Mouse (Mus musculus): ENCODE data around the gene Olfml2b.
A peak's percentile ranks its signal among the peaks of the same experiment; 100 is the strongest.

Gene Olfml2b

GRCm38 (mm10) chr1:170646606-170647287 lies 2.4 kb downstream of the Olfml2b start:
- no peak for DNase-seq (ENCODE audit: low read depth, low spot score)

GRCm38 (mm10) chr1:170647381-170647780 lies 3.0 kb downstream of the Olfml2b start:
- DNase-seq (ENCODE audit: low read depth, low spot score) = no peak

GRCm38 (mm10) chr1:170647971-170648514 lies 3.7 kb downstream of the Olfml2b start:
- DNase-seq (ENCODE audit: low read depth, low spot score) = no peak

DNA sequence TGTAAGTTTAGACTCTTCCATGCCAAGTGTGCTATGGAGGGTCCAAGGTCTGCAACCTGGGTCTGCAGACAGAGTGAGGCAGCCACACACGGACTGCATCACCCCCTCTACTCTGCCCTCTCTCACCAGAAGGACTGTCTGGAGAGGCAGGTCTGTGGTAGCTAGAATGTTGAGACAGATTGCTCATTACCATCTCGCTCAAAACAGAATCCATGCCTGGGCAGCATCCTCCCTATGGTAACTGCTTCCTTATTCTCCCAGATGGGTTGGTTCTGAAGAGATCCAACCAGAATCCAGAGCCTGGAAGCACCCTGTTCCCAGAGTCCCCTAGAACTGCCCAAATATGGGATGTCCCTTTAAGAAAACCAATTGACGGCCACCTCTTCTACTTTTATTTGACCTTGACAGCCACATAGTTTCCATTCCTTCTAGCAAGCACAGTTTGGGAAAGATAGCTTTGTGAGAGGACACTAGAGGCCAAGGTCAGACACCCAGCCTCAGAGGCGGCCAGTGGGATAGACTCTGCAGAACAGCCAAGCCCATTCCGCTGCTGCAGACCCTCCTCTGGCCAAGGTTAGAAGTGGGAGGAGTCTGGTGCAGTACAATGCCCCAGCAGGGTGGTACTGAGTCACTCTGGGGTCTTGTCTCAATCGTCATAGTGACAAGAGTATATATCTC lies 6.9 kb downstream of the Olfml2b start:
- DNase-seq (ENCODE audit: low read depth, low spot score) = peak; percentile 75

- DNase-seq (ENCODE audit: low read depth, low spot score) = no peak
Observed at GRCm38 (mm10) chr1:170651989-170652740, 7.8 kb downstream of the Olfml2b start.

DNA sequence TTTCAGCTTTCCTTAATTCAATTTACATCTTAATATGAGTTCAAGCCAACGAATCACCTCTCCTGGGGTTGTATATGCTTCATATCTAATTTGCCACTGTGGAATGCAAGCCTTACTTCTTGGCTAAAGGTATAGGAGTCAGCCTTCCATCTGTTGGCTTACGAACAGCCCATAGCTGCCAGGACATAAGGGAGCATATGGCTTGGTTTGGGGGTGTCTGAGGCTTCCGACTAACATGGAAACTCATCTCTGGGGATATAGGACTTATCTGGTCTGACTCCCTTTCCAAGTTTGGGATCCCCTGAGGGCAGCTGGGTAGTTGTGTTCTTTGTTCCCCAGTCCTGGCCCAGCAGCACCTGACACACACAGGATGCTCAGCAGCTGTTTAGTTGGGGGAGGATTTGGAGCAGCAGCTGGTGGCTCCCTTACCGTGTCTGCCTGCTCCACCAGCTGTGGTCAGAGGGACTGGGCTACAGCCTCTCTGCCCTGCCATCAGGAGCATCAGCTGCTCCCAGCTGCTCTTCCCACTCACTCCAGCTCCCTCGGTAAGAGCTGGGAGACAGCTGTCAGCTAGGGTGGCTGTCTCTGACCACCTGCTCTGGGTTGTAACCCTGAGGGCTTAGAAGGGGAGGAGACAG lies 11.1 kb downstream of the Olfml2b start:
- no peak for DNase-seq (ENCODE audit: low read depth, low spot score)

DNA sequence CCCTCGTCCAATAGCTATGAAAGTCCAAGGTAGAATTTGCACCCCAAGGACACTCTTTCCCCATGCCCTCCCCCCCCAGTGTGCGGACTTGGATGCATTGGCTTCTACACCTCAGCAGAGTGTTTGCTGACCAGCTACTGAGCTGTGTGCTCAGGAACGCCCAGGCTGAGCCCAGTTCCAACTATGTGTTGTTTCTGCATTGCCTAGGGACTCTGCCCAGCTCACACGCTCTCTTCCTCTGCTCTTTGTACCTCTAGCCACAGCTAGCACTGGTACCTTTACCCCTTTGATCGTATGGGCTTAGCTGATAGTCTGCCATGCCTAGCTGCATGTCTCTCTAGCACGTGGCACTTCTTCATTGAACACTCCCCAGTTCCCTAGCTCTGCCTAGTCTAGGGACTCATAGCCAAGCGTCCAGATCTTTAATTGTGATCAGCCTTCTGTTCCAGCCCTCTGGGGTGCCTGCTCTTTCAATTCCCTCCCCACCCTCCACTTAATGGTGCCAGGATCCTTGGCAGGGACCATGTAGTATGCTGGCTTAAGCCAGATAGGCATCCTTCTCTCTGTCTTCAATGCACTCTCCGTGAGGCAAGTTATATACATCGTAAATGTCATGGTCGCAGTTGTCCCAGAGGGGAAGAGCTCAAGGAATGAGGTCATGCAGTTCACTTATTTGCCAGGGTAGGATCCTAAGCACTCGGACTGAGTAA lies 12.3 kb downstream of the Olfml2b start:
- no peak for DNase-seq (ENCODE audit: low read depth, low spot score)

DNA sequence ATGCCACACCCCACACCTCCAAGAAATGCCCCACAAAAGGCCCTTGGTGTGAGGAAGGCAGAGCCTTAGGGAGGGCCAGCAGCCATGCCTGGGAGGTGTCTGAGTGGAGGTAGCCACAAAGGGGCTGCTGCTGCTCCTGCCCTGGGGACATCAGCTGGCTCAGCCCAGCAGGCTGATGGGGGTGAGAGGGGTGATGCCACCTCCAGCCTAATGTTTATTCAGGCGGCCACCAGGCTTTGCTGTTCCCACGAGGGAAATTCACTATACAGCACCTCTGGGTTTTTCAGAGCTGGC lies 12.8 kb downstream of the Olfml2b start:
- no peak for DNase-seq (ENCODE audit: low read depth, low spot score)

GRCm38 (mm10) chr1:170657643-170658314 lies 13.4 kb downstream of the Olfml2b start:
- no peak for DNase-seq (ENCODE audit: low read depth, low spot score)

DNA sequence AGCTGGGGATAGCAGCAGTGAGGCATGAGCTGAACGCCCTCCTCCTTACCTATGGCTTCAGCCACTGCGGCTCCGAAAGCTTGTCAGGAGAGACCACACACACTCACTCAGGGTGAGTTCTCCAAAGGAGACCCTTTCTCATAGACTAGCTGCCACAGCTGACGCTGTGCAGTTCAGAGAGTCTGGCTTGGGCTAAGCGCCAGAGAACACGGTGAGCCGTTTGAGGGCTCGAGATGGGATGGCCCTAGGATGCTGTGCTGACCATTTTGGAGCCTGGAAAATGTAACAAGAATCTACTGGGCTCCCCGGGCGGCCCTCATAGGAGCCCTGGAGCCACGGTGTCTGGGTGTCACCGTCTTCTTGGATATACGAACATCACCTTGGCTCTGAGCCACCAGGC lies 14.9 kb downstream of the Olfml2b start:
- no peak for DNase-seq (ENCODE audit: low read depth, low spot score)

GRCm38 (mm10) chr1:170664620-170665185 lies 20.4 kb downstream of the Olfml2b start:
- no peak for DNase-seq (ENCODE audit: low read depth, low spot score)

- no peak for DNase-seq (ENCODE audit: low read depth, low spot score)
Observed at GRCm38 (mm10) chr1:170665200-170665599, 20.9 kb downstream of the Olfml2b start.

- DNase-seq (ENCODE audit: low read depth, low spot score) = no peak
Observed at GRCm38 (mm10) chr1:170674184-170674775, 29.9 kb downstream of the Olfml2b start.

- DNase-seq (ENCODE audit: low read depth, low spot score) = no peak
Observed at GRCm38 (mm10) chr1:170677681-170678080, 33.3 kb downstream of the Olfml2b start.

DNA sequence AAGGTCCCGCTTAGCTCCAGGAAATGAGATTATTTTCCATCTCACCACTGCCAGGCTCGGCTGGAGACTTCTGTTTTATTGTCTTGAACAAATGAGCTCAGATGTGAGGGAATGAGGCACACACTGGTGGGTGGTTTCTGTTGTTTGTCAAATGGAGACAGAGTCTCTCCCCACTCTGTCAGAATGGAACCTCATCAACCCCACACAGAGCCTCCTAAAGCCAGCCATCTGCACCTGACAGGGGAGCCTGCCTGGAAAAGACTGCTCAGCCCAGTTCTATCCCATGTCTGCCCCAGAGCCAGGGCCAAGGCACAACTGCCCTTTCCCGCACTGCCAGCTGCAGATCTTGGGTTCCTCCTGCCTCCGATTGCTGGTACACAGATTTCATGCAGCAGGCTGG lies 34.5 kb downstream of the Olfml2b start:
- DNase-seq (ENCODE audit: low read depth, low spot score) = no peak

DNA sequence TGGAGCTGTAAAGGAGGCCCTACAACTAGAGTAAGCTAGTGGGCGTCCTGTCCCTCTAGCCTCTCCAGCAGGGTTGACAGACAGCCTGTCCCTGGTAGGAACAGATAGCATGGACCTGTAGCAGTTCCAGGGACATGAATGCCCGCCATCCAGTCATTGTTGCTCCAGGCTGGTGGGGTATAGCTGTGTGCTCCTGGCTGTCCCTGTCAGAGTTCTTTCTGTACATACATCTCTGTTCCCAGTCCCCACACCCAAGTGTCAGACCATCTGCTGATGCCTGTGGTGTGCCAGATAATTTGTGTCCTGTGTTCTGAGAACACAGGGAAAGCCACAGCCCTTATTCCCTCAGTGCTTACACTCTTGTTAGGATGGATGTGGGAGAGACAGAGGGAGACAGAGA lies 35.3 kb downstream of the Olfml2b start:
- DNase-seq (ENCODE audit: low read depth, low spot score) = no peak

DNA sequence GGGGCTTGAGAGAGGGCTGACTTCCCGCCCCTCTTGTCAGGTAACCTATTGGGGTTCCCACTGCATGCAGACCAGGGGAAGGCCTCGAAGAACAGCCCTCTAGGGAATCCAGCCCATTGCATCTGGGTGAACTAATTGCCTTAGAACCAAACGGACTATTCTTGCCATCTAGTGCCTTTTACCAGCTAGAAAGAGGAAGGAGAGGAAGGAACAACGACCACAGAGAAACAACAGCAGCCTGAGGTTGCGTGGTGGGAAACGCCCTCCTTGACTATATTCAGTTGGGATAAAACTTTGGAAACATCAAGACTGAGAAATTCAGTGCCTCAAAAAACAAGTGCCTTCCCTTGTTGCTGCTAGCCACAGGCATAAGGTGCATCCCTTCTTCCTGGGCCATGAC lies 39.5 kb downstream of the Olfml2b start:
- DNase-seq (ENCODE audit: low read depth, low spot score) = no peak

GRCm38 (mm10) chr1:170689773-170690172 lies 45.4 kb downstream of the Olfml2b start:
- no peak for DNase-seq (ENCODE audit: low read depth, low spot score)

GRCm38 (mm10) chr1:170691301-170691700 lies 47.0 kb downstream of the Olfml2b start:
- no peak for DNase-seq (ENCODE audit: low read depth, low spot score)

DNA sequence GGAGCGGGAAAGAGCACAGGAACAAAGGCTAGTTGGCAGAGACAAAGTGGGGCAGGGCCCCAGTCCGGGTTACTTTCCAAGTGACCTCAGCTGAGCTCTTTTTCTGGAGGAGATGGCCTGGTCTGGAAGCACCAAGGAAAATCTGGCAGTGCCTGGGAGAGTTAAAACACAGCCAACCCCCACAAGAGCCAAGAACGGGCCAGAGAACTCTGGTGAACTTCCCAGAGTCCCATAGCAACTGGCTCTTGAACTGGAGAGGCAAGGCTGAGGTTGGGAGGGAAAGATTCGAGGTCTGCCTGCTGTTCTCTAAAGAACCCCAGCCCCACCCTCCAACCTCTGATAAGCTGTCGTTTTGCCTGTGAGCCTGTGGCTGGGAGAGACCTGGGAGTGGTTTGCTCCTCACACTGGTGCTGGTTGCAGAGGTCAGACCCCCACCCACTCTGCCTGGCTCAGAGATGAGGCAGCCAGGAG lies 50.5 kb downstream of the Olfml2b start:
- DNase-seq (ENCODE audit: low read depth, low spot score) = peak; percentile 60
